Mouse (Mus musculus) kidney, postnatal 4 days (tissue): ENCODE results near the gene Sned1.
"Not testable (repeated sequence)": the region's sequence is repeated elsewhere in the genome, so short reads cannot be mapped to it uniquely, and the experiment has no call there.

ENCODE experiments used
- DNase-seq, 2 experiments: peaks; one replicate each; pipeline ENCODE4 v3.0.0; 2021; ENCODE audit warnings: mixed read lengths in 2 of 2

Sned1 gene

GRCm38 (mm10) chr1:93235576-93236544 lies at the start of gene Sned1:
TSS of gene Sned1 (plus strand) at chr1:93235841.
- peak; percentile 93 to 96 for DNase-seq

- no peak for DNase-seq
Measured at GRCm38 (mm10) chr1:93190726-93191305, 44.8 kb upstream of the Sned1 start.

GRCm38 (mm10) chr1:93194961-93195360 lies 40.7 kb upstream of the Sned1 start:
- no peak for DNase-seq

- not testable (repeated sequence) for DNase-seq
Measured at GRCm38 (mm10) chr1:93197454-93197853, 38.2 kb upstream of the Sned1 start.

GRCm38 (mm10) chr1:93197916-93198315 lies 37.7 kb upstream of the Sned1 start:
- no peak for DNase-seq

GRCm38 (mm10) chr1:93206277-93206970 lies 29.2 kb upstream of the Sned1 start:
- DNase-seq = no peak

GRCm38 (mm10) chr1:93207536-93208064 lies 28.0 kb upstream of the Sned1 start:
- DNase-seq = no peak

- DNase-seq = peak; percentile 76 to 83
Measured at GRCm38 (mm10) chr1:93210213-93210641, 25.4 kb upstream of the Sned1 start.

GRCm38 (mm10) chr1:93211019-93211418 lies 24.6 kb upstream of the Sned1 start:
- DNase-seq = no peak

GRCm38 (mm10) chr1:93211549-93212220 lies 24.0 kb upstream of the Sned1 start:
- DNase-seq = peak; percentile 74 to 79

- no peak for DNase-seq
Measured at GRCm38 (mm10) chr1:93212441-93212840, 23.2 kb upstream of the Sned1 start.

GRCm38 (mm10) chr1:93214612-93215011 lies 21.0 kb upstream of the Sned1 start:
- no peak for DNase-seq

GRCm38 (mm10) chr1:93216839-93217497 lies 18.7 kb upstream of the Sned1 start:
- no peak for DNase-seq

GRCm38 (mm10) chr1:93217530-93217929 lies 18.1 kb upstream of the Sned1 start:
- DNase-seq = no peak

- no peak for DNase-seq
Measured at GRCm38 (mm10) chr1:93220776-93221175, 14.9 kb upstream of the Sned1 start.

- DNase-seq = peak; percentile 77 to 81
Measured at GRCm38 (mm10) chr1:93223972-93224371, 11.7 kb upstream of the Sned1 start.

- peak; percentile 62 to 65 for DNase-seq
Measured at GRCm38 (mm10) chr1:93225226-93225625, 10.4 kb upstream of the Sned1 start.

- DNase-seq = no peak
Measured at GRCm38 (mm10) chr1:93225731-93226520, 9.7 kb upstream of the Sned1 start.

GRCm38 (mm10) chr1:93227303-93227975 lies 8.2 kb upstream of the Sned1 start:
- DNase-seq = no peak

GRCm38 (mm10) chr1:93227976-93228365 lies 7.7 kb upstream of the Sned1 start:
- DNase-seq = no peak
